Mouse (Mus musculus): Measurements from ENCODE around the gene Slc35e3.

Gene Slc35e3

DNA sequence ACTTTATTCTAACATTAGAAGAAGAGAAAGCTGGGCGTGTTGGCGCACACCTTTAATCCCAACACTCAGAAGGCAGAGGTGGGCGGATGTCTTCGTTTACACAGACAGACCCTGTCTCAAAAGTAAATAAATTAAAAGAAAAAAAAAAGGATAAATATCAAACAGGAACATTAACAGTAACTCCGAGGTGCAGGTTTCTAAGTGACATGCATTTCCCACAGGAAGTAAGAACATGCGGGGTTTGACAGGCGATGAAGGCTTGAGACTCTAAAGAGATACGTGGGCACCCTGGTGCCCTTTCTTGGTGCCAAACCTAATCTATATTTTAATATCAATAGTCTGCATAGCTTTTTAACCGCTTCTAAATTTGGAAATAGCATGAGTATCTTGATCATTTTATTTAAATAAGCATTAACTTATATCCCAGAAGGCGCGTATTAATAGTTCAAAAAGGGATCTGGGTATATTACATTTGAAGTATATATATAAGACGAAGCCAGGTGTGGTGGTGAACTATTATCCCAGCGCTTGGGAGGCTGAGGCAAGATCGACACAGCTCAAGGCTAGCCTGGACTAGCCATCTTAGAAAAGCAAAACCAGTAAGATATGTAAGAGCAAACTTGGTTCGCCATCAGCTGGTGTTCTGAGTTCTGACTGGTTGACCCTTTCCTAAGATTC lies 60.9 kb downstream of the Slc35e3 start:
- no peak for DNase-seq (ENCODE audit: inconsistent ontology term)

DNA sequence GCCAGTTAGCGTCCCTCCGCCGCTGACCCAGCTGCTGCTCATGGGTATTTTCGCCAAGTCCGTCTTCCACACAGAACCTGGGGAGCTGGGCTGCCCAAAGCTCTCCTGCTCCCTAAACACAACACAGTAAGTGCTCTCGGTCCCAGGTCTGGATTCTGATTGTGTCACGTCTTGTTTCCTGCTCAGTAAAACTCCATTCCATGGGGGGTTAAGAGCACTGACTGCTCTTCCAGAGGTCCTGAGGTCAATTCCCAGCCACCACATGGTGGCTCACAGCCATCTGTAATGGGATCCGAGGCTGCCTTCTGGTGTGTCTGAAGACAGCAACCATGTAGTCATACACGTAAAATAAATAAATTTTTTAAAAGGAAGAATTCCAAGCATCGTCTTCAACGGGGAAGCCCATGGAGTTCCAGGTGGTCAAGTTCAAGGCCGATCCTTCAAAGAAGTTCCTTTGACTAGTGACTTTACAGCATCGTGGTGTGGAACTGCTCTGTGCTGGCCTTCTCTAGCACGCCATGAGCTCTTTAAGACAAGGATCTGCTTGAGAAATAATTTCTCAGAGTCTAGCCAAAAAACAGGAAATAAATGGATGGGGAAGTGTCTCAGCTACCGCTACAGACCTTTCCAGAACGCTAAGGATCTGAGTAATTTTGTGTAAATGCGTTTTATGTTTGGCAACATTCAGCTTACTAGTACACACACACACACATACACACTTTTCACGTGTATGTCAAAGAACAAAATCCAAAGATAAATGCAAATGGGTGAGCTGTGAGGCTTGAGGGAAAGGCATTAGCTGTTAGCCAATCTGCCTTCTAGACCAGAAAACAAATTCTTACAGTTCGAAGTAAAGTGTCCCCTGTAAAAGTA lies 61.6 kb downstream of the Slc35e3 start:
- DNase-seq (ENCODE audit: inconsistent ontology term), result no peak

DNA sequence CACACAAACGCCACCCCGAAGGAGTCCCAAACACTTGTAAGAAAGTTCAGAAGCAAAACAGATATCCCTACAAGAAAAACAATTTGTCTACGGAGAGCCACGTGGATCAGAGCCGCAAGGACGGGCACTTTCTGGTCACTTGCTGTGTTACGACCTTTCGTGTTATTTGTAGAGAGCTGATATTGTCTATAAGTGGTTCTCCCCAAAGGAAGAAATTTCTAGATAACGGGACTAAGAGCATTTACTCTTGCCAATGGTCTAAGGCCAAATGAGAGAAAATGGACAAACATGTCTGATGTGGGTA lies 62.5 kb downstream of the Slc35e3 start:
- DNase-seq (ENCODE audit: inconsistent ontology term), result no peak
